Mouse (Mus musculus) ES-Bruce4 (cell line): ENCODE results near the gene H2al1a.
"Not testable (repeated sequence)": the region's sequence is repeated elsewhere in the genome, so short reads cannot be mapped to it uniquely, and the experiment has no call there.

Experiments used
- CTCF ChIP-seq: IDR thresholded peaks from one replicate; pipeline ENCODE4 v1.8.1; 2011; ENCODE audit warnings: low read depth, low read length
- EP300 ChIP-seq: IDR thresholded peaks from 2 replicates; pipeline ENCODE4 v1.6.1; 2011; ENCODE audit warnings: low read depth, low read length; ENCODE audit not compliant: insufficient read depth
- POLR2A ChIP-seq: IDR thresholded peaks from one replicate; pipeline ENCODE4 v1.8.1; 2011; ENCODE audit warnings: low read length; ENCODE audit not compliant: insufficient read depth

GRCm38 (mm10) chrX:11298957-11299356, at the start of gene H2al1a:
- TF ChIP-seq CTCF, POLR2A, EP300: not testable (repeated sequence)
